Mouse (Mus musculus) intestine, postnatal 0 days (tissue): ENCODE measurements around the gene Txlng. TPM values are rescaled to one million over a fixed set of nuclear protein-coding genes. Genes with fewer than 3 reads are reported as not detected.
A peak's percentile ranks its signal among the peaks of the same experiment; 100 is the strongest.

Source experiments
- ATAC-seq: fragments of 200-750 bp; cut with Nextera tagmentation; 2 replicates; pipeline ENCODE4 v1.8.0; 2017; ENCODE audit warnings: mild to moderate bottlenecking, moderate TSS enrichment, moderate library complexity
- H3K27ac ChIP-seq: fragments of 300-500 bp; sonication (generic); 2 replicates; pipeline ENCODE4 v1.5.1; 2014; ENCODE audit warnings: mild to moderate bottlenecking, low read depth, low read length, moderate library complexity
- H3K27me3 ChIP-seq: fragments of 300-500 bp; sonication (generic); replicated peaks from 2 replicates; pipeline ENCODE4 v1.6.1; 2014; ENCODE audit warnings: low read length, mixed read lengths; ENCODE audit not compliant: control insufficient read depth, insufficient read depth
- H3K36me3 ChIP-seq: fragments of 300-500 bp; sonication (generic); 2 replicates; pipeline ENCODE4 v1.6.1; 2014; ENCODE audit warnings: mild to moderate bottlenecking, moderate library complexity; ENCODE audit not compliant: control insufficient read depth, insufficient read depth
- H3K4me1 ChIP-seq: fragments of 300-500 bp; sonication (generic); replicated peaks from 2 replicates; pipeline ENCODE4 v1.6.1; 2014; ENCODE audit warnings: antibody characterized with exemption, low read length, mixed read lengths; ENCODE audit not compliant: control insufficient read depth, insufficient read depth
- H3K4me2 ChIP-seq: fragments of 300-500 bp; sonication (generic); replicated peaks from 2 replicates; pipeline ENCODE4 v1.6.1; 2014; ENCODE audit warnings: low read depth, mild to moderate bottlenecking, moderate library complexity
- H3K4me3 ChIP-seq: fragments of 300-500 bp; sonication (generic); 2 replicates; pipeline ENCODE4 v1.5.1; 2014; ENCODE audit warnings: low read depth, low read length
- H3K9ac ChIP-seq: fragments of 300-500 bp; sonication (generic); 2 replicates; pipeline ENCODE4 v1.6.1; 2014; ENCODE audit warnings: mild to moderate bottlenecking, low read depth, low read length
- H3K9me3 ChIP-seq: fragments of 300-500 bp; sonication (generic); 2 replicates; pipeline ENCODE4 v1.6.1; 2016; ENCODE audit warnings: mixed run types; ENCODE audit not compliant: control insufficient read depth
- CTCF ChIP-seq: sonication (generic); IDR thresholded peaks from 2 replicates; pipeline ENCODE4 v1.5.1; 2016; ENCODE audit warnings: low read depth, mild to moderate bottlenecking, control low read depth, antibody characterized with exemption, moderate library complexity
- WGBS: fragments of 180-500 bp; shearing (Covaris S2); extraction: QIAGEN DNeasy Blood & Tissue Kit; methylation state at CpG from one replicate; pipeline ENCODE4 v1.1.7; 2014; 5-methylcytosine and 5-hydroxymethylcytosine counted together
- polyA plus RNA-seq: library from polyadenylated mRNA; unstranded; fragments of >200 nt; fragmentation: Nextera tagmentation; extraction: Ambion mirVana; gene quantifications from 2 replicates; pipeline ENCODE4 v1.2.1, GENCODE M21; 2015

Gene Txlng
- polyA plus RNA-seq, 1 experiment from 2014 or later: 5.7 TPM

- H3K9ac ChIP-seq: no peak overlapping the region
- H3K27me3 ChIP-seq: no peaks in the 10 kb centered on the region
- 0 out of 2 replicates have a peak, but pooled peaks have one; percentile 9 for TF ChIP-seq CTCF
- no peaks in the 10 kb centered on the region for H3K36me3 ChIP-seq
- no peaks in the 10 kb centered on the region for H3K9me3 ChIP-seq
- peak overlapping the region; percentile 50 for H3K4me3 ChIP-seq
- H3K4me2 ChIP-seq: peak overlapping the region; percentile 63
- no peaks in the 10 kb centered on the region for H3K4me1 ChIP-seq
- H3K27ac ChIP-seq: no peak overlapping the region
- no peak for ATAC-seq
- WGBS: 26% methylated on average over 9 of the region's 9 CpGs
Measured at GRCm38 (mm10) chrX:162761716-162762395, 67.4 kb downstream of the Txlng start.

GRCm38 (mm10) chrX:162760958-162761515, 68.2 kb downstream of the Txlng start:
- H3K27ac ChIP-seq: peak overlapping the region; percentile 92
- no peak for TF ChIP-seq CTCF
- peak overlapping the region; percentile 50 for H3K4me3 ChIP-seq
- WGBS: 26% methylated on average over 38 of the region's 50 CpGs
- H3K36me3 ChIP-seq: no peaks in the 10 kb centered on the region
- H3K27me3 ChIP-seq: no peaks in the 10 kb centered on the region
- peak overlapping the region; percentile 61 for H3K9ac ChIP-seq
- H3K9me3 ChIP-seq: no peaks in the 10 kb centered on the region
- no peak for ATAC-seq
- H3K4me1 ChIP-seq: no peaks in the 10 kb centered on the region
- peak overlapping the region; percentile 63 for H3K4me2 ChIP-seq

- H3K4me2 ChIP-seq: peak within 1 kb of the TSS; percentile 63
- WGBS: 20% methylated on average over 76 of the region's 100 CpGs
- H3K4me3 ChIP-seq: peak within 1 kb of the TSS; percentile 50
- H3K9ac ChIP-seq: peak within 1 kb of the TSS; percentile 61
- H3K36me3 ChIP-seq: no peaks in the 10 kb centered on the region
- peak; percentile 95 for ATAC-seq
- no peaks in the 10 kb centered on the region for H3K9me3 ChIP-seq
- no peaks in the 10 kb centered on the region for H3K27me3 ChIP-seq
- TF ChIP-seq CTCF: no peak
- no peaks in the 10 kb centered on the region for H3K4me1 ChIP-seq
- H3K27ac ChIP-seq: peak within 1 kb of the TSS; percentile 92
Measured at GRCm38 (mm10) chrX:162760115-162760942, 68.9 kb downstream of the Txlng start, which contains the start of gene Rbbp7. Gene Rbbp7, plus strand, starts transcription at chrX:162760402.

DNA sequence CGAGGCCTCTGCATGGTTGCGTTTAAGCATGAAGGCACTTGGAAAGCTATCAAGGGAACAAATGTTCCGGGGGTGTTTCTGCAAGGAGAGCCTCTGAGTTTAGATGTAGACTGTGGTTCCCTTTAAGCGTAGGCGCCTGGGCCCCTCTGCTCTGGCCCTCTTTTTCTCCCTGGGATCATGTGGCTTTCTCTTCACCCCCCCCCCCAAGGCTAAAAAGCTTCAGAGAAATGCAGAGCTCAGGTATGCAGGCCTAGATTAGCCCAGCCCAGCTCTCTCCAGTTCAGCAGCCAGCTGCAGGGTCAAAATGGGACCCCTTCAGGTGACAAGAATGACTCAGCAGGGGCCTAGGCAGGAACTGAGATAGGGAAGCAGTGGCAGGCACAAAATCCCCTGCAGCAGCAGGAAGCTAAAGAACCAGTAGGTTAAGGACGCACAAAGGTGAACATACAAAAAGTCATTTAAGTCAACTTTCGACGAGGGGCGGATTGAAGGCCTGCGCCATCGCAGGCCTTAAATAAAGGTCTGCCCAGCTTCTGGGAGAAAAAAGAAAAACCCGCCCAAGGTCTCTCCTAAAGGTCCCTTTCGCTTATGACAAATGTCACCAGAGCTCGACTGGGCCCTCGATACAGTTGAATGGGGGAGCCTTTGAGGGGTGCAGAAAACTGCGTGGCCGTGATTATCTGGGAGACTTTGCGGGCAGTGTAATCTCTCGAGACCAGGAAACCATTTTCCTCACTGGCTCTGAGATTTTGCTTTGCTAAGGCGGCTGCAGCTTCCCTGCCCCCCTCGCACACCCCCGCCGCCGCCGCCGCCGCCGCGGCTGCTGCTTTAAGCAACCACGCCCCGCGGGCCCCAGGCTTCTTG, 69.8 kb downstream of the Txlng start:
- 24% methylated on average over 22 of the region's 32 CpGs for WGBS
- H3K9ac ChIP-seq: peak overlapping the region; percentile 42; the same call in 1 of the 2 replicates
- ATAC-seq: peak; percentile 28
- H3K27ac ChIP-seq: peak overlapping the region; percentile 92
- peak overlapping the region; percentile 50; the same call in 1 of the 2 replicates for H3K4me3 ChIP-seq
- no peaks in the 10 kb centered on the region for H3K27me3 ChIP-seq
- H3K4me2 ChIP-seq: peak overlapping the region; percentile 55
- no peaks in the 10 kb centered on the region for H3K4me1 ChIP-seq
- no peak for TF ChIP-seq CTCF
- H3K9me3 ChIP-seq: no peaks in the 10 kb centered on the region
- no peaks in the 10 kb centered on the region for H3K36me3 ChIP-seq

GRCm38 (mm10) chrX:162756058-162756457, 73.2 kb downstream of the Txlng start:
- no peaks in the 10 kb centered on the region for H3K4me1 ChIP-seq
- H3K9ac ChIP-seq: no peak overlapping the region
- H3K36me3 ChIP-seq: no peaks in the 10 kb centered on the region
- H3K4me3 ChIP-seq: no peak overlapping the region
- H3K9me3 ChIP-seq: no peaks in the 10 kb centered on the region
- H3K27me3 ChIP-seq: no peaks in the 10 kb centered on the region
- H3K27ac ChIP-seq: no peak overlapping the region
- 62% methylated on average over 7 of the region's 7 CpGs for WGBS
- ATAC-seq: no peak
- TF ChIP-seq CTCF: no peak
- H3K4me2 ChIP-seq: no peak overlapping the region
